Mouse (Mus musculus) brown adipose tissue, adult 24 weeks (tissue): Measurements from ENCODE around the gene Gm17087. TPM values are rescaled to one million over a fixed set of nuclear protein-coding genes. Genes with fewer than 3 reads are reported as not detected.

ENCODE experiments used
- H3K27ac ChIP-seq: fragments of 200-500 bp; replicated peaks from 2 replicates; pipeline ENCODE4 v1.5.1; 2012; ENCODE audit warnings: low read depth, mild to moderate bottlenecking, low read length
- H3K4me1 ChIP-seq: fragments of 200-500 bp; 2 replicates; pipeline ENCODE4 v1.6.1; 2012; ENCODE audit warnings: low read length, mixed read lengths; ENCODE audit not compliant: control insufficient read depth, insufficient read depth, insufficient read length
- H3K4me3 ChIP-seq: fragments of 200-500 bp; 2 replicates; pipeline ENCODE4 v1.5.1; 2012; ENCODE audit warnings: low read depth, mild to moderate bottlenecking, low read length, moderate library complexity; ENCODE audit not compliant: insufficient read depth
- polyA plus RNA-seq: library from polyadenylated mRNA; stranded (reverse); fragments of >200 nt; gene quantifications from 2 replicates; pipeline ENCODE4 v1.2.4, GENCODE M21; 2012; ENCODE audit not compliant: missing spikeins, insufficient read depth, insufficient read length

Gene Gm17087
- polyA plus RNA-seq, 1 experiment = not detected

- H3K4me3 ChIP-seq = no peak overlapping the region
- no peaks in the 10 kb centered on the region for H3K4me1 ChIP-seq
- H3K27ac ChIP-seq = no peak overlapping the region
These were observed 11.0 kb downstream of the Gm17087 start for GRCm38 (mm10) chr17:8555785-8556184.

- Histone ChIP-seq H3K4me3 (no peak overlapping the region), H3K4me1 (no peaks in the 10 kb centered on the region), H3K27ac (no peak overlapping the region)
These were observed 12.5 kb downstream of the Gm17087 start for GRCm38 (mm10) chr17:8554219-8554618.

- no peak overlapping the region for H3K27ac ChIP-seq
- no peaks in the 10 kb centered on the region for H3K4me1 ChIP-seq
- no peak overlapping the region for H3K4me3 ChIP-seq
These were observed 13.1 kb downstream of the Gm17087 start for GRCm38 (mm10) chr17:8553601-8554000.

- Histone ChIP-seq H3K4me1 (no peaks in the 10 kb centered on the region), H3K4me3 (no peak overlapping the region), H3K27ac (no peak overlapping the region)
These were observed 14.3 kb downstream of the Gm17087 start for GRCm38 (mm10) chr17:8552346-8553035.

- Histone ChIP-seq H3K4me1 (no peaks in the 10 kb centered on the region), H3K4me3 (no peak overlapping the region), H3K27ac (no peak overlapping the region)
These were observed 15.1 kb downstream of the Gm17087 start for GRCm38 (mm10) chr17:8551641-8552040.

- Histone ChIP-seq H3K27ac (no peak overlapping the region), H3K4me3 (no peak overlapping the region), H3K4me1 (no peaks in the 10 kb centered on the region)
These were observed 18.0 kb downstream of the Gm17087 start for GRCm38 (mm10) chr17:8548733-8549132.

- Histone ChIP-seq H3K27ac (no peak overlapping the region), H3K4me1 (no peaks in the 10 kb centered on the region)
These were observed 20.4 kb downstream of the Gm17087 start for GRCm38 (mm10) chr17:8546366-8546765.

GRCm38 (mm10) chr17:8541974-8542538, 24.7 kb downstream of the Gm17087 start:
- no peak overlapping the region for H3K27ac ChIP-seq

More at GRCm38 (mm10) chr17:8546366-8546765, 20.4 kb downstream of the Gm17087 start:
- no peak overlapping the region for H3K4me3 ChIP-seq

GRCm38 (mm10) chr17:8538102-8538501, 28.6 kb downstream of the Gm17087 start:
- Histone ChIP-seq H3K4me3 (no peak overlapping the region), H3K4me1 (no peaks in the 10 kb centered on the region), H3K27ac (no peak overlapping the region)

More at GRCm38 (mm10) chr17:8541974-8542538, 24.7 kb downstream of the Gm17087 start:
- Histone ChIP-seq H3K4me3 (no peak overlapping the region), H3K4me1 (no peaks in the 10 kb centered on the region)

- H3K4me3 ChIP-seq = no peak overlapping the region
- no peaks in the 10 kb centered on the region for H3K4me1 ChIP-seq
- H3K27ac ChIP-seq = no peak overlapping the region
These were observed 30.2 kb downstream of the Gm17087 start for GRCm38 (mm10) chr17:8536522-8536921.

GRCm38 (mm10) chr17:8533828-8534227, 32.9 kb downstream of the Gm17087 start:
- H3K4me1 ChIP-seq = no peaks in the 10 kb centered on the region
- H3K4me3 ChIP-seq = no peak overlapping the region
- no peak overlapping the region for H3K27ac ChIP-seq

GRCm38 (mm10) chr17:8532609-8533008, 34.1 kb downstream of the Gm17087 start:
- no peak overlapping the region for H3K4me3 ChIP-seq
- H3K27ac ChIP-seq = no peak overlapping the region

GRCm38 (mm10) chr17:8528641-8529040, 38.1 kb downstream of the Gm17087 start:
- Histone ChIP-seq H3K4me1 (peaks cover 2% of the 10 kb centered on the region; the same call in 1 of the 2 replicates), H3K27ac (no peak overlapping the region), H3K4me3 (no peak overlapping the region)

More at GRCm38 (mm10) chr17:8532609-8533008, 34.1 kb downstream of the Gm17087 start:
- H3K4me1 ChIP-seq = no peaks in the 10 kb centered on the region

GRCm38 (mm10) chr17:8526815-8527261, 39.9 kb downstream of the Gm17087 start:
- Histone ChIP-seq H3K27ac (no peak overlapping the region), H3K4me1 (peaks cover 2% of the 10 kb centered on the region; the same call in 1 of the 2 replicates), H3K4me3 (no peak overlapping the region)

GRCm38 (mm10) chr17:8525971-8526740, 40.6 kb downstream of the Gm17087 start:
- Histone ChIP-seq H3K27ac (no peak overlapping the region), H3K4me1 (peaks cover 2% of the 10 kb centered on the region; the same call in 1 of the 2 replicates), H3K4me3 (peak overlapping the region; percentile 49)
